Mouse (Mus musculus): ENCODE data around the gene Cd86.

Cd86 gene

GRCm38 (mm10) chr16:36665782-36666181 is at the start of gene Cd86:
Cd86 (minus strand) TSS chr16:36666081.
- 79% methylated on average over 13 of the region's 13 CpGs for WGBS

- 94% methylated on average over 12 of the region's 12 CpGs for WGBS
These were observed 45.9 kb upstream of the Cd86 start for GRCm38 (mm10) chr16:36711760-36712159.

DNA sequence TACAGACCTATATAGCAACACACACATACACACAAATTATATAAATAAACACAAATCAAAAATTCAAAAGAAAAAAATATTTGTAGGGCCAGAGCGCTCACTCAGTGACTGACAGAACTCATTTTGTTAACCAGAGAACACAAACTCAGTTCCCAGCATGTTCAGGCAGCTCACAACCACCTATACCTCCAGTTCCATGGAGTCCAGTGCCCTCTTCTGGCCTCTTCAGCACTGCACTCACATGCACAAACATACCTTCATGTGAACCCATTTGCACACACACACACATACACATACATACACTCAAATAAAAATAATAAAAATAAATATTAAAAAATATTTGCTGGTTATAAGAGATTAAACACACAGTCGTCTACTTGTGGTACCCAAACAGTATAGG is 44.9 kb upstream of the Cd86 start:
- WGBS, result 96% methylated on average over 2 of the region's 2 CpGs

DNA sequence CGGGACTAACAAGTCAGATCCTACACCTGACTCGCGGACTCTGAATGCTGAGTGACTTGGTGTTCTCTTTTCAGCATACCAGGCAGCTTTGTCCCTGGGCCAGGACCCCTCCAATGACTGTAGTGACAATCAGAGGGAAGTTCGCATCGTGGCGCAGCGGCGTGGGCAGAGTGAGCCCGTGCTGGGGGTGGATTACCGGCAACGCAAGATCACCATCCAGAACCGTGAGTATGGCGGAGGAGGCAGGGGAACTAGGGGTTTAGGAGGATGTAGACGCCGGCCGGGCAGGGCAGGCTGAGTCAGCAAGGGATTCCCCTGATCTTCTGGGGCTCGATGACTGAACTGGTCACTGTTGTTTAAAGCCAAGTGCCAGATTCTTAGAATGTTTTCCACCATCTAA is 43.5 kb upstream of the Cd86 start:
- 95% methylated on average over 17 of the region's 17 CpGs for WGBS

GRCm38 (mm10) chr16:36708751-36709150 is 42.9 kb upstream of the Cd86 start:
- WGBS, result 76% methylated on average over 7 of the region's 7 CpGs

DNA sequence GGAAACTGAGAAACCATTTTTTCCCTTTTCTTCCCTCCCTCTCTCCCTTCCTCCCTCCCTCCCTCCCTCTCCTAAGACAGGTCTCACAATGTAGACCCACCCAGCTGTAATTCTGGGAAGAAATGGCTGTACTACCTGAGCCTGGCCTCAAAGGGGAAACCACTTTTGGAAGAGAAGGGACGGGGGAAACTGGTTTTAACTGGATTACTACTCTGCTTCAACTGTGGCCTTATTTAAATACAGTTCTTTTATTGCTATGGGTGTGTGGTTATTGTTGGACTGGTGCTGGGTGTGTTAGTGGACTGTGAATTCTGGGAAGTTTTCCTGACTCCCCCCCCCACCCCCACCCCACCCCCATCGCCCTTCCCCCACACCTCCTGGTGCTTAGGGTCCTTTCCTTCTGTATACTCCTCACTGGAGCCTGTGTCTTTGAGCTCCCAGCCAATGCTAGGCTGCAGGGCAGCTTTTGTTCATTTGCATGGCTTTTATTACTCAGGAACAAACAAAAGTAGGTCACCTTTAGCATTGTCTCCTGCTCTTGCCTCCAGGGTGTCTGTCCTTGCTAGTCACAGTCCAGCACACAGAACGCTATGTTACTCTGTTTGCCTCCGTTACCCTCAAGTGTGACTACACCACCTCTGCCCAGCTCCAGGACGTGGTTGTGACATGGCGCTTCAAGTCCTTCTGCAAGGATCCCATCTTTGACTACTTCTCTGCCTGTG is 42.0 kb upstream of the Cd86 start:
- 82% methylated on average over 6 of the region's 6 CpGs for WGBS

DNA sequence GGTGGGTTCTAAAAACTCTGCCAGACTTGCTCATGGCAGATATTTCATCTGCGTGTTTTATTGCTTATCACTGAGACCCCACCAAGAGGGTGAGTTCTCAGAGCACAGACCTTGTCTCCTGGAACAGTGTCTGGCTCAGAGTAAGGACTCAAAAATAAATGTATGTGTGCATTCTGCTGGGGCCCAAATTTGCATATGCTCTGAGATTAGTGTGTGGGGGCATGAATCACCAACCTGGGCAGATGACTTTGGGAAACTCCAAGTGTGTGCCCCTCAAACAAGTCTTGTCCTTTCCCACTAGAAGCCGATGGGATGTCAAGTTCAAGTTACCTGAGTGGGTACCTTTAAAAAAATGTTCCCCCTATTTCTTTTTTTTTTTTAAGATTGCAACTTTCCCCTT is 34.6 kb upstream of the Cd86 start:
- WGBS, result 95% methylated on average over 2 of the region's 2 CpGs

DNA sequence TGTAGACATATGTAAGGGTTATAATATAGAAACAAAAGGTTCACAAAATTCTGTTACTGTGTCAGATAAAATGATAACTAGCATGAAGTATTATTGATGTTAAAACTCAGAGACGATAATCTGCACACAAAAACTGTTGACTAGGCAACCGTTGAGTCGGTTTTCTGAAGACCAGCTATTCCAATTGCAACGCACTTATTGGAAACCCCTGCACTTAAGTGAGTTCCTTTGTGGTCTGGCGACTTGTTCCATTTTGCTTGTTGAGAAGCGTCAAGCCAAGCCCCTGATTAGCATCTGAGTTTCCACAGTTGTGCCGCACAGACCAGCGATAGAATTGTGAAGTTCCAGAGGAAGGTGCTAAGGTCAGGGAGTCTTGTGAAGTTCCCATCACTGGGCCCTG is 31.4 kb upstream of the Cd86 start:
- WGBS, result 90% methylated on average over 8 of the region's 8 CpGs

DNA sequence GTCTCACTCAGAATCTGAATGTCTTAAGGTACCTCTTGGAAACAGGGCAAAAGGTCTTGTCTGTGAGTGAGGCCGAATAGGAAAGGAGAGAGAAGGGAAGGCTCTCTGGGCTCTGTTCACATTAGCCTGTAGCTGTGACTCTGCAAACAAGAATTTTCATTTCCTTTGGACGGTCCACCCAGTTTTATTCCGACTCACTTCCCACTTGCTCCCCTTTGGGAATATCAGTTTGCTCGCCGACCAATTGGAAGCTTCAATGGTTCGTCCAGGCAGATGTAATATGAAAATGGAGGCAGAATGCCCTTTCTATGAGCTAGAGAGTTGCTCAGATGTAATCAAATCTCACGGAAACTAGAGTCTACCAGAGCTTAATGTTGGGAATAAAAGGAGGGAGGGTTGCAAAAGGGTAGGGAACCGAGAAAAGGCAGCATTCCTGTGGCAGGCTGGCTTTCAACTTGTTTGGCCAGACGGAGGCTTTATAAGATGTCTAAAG is 29.0 kb upstream of the Cd86 start:
- 79% methylated on average over 9 of the region's 9 CpGs for WGBS

- WGBS, result 6% methylated on average over 40 of the region's 40 CpGs
These were observed 28.0 kb upstream of the Cd86 start, which contains the start of gene Ildr1 for GRCm38 (mm10) chr16:36693818-36694413. Ildr1 (plus strand) TSS chr16:36693978.

DNA sequence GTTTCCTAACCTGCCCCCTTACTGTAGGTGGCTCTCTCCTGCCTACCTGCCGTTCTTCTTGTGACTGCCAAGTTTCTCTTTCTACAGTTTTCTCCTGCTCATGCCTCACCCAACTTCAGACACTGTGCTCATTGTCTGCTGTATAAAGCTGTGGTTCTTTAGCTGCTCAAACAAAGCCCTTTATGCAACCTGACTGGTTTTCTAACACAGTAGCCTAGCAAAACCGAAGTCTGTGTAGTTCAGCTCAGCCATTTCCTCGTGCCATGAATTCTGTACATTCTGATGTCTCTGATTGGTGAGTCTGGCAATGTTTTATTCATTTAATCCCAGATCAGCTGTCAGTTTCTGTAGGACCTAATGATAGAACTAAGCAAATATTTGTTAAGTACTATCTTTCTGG is 25.6 kb upstream of the Cd86 start:
- 62% methylated on average over 3 of the region's 3 CpGs for WGBS

DNA sequence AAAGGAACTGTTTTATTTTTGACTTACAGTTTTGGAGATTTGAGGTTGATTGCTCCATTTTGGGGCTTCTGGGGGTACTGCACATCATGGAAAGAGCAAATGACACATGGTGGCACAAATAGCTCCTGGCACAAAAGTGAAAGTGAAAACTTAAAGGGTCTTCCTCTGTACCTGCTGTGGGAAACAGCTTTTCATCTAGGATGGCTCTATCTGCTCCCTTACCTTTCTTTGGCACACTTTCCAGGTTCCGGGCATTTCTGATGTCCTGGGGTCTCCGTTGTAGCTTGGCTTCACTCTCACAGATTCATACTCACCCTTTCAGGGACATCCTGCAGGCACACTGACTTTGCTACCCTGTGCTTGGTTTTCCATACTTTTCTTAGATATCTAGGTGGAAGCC is 22.2 kb upstream of the Cd86 start:
- WGBS, result 98% methylated on average over 2 of the region's 2 CpGs

DNA sequence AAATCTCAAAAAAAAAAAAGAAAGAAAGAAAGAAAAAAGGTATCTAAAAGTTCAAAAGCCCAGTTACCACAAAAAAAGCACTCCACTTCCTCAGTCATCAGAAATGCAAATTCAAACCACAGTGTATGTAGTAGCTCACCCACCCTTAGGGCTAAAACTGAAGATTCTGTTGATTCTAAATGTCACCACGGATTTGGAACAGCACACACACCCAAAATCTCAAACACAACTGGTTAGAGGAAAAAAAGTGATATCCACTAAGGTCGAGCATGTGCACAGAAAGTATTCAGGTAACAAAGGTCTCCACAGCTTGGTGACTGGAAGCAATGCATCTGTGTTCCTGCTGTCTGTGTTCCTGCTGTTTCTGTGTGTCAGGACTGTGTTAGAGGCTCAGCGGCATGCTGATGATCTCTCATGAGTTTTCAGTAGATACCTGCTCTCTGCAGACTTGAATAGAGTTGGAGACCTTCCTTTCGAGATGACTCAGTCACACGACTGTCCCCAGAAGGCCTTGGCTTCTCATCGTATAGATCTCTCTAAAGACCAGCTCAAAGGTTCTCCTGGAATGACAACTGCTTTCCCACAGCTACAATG is 18.5 kb upstream of the Cd86 start:
- WGBS, result 64% methylated on average over 6 of the region's 6 CpGs

GRCm38 (mm10) chr16:36681829-36682228 is 15.9 kb upstream of the Cd86 start:
- 91% methylated on average over 3 of the region's 3 CpGs for WGBS

DNA sequence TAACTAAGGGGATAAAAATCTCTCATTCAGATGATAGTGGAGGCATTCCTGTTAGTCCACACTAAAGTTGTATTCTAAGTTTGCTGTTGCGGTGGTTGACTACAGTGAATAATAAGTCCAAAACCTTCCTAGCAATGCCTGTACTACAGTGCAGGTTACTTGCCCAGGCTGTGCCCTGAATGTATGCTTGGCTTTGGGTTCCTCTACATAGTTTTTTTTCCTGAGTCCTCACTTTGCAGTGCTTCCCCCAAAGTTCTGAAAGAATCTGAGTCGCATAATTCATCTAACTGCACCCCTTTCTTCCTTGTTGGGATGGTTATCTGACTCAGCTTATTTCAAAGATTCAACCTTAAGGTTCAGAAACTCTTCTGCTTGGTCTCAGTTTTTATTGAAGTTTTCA is 10.0 kb upstream of the Cd86 start:
- 95% methylated on average over 2 of the region's 2 CpGs for WGBS

GRCm38 (mm10) chr16:36675304-36675703 is 9.4 kb upstream of the Cd86 start:
- WGBS, result 45% methylated on average over 2 of the region's 2 CpGs

- WGBS, result 80% methylated on average over 7 of the region's 7 CpGs
These were observed 8.8 kb upstream of the Cd86 start for GRCm38 (mm10) chr16:36674457-36675204.

- WGBS, result 87% methylated on average over 4 of the region's 4 CpGs
These were observed 7.3 kb upstream of the Cd86 start for GRCm38 (mm10) chr16:36673196-36673595.

GRCm38 (mm10) chr16:36670590-36670989 is 4.7 kb upstream of the Cd86 start:
- 89% methylated on average over 3 of the region's 3 CpGs for WGBS

DNA sequence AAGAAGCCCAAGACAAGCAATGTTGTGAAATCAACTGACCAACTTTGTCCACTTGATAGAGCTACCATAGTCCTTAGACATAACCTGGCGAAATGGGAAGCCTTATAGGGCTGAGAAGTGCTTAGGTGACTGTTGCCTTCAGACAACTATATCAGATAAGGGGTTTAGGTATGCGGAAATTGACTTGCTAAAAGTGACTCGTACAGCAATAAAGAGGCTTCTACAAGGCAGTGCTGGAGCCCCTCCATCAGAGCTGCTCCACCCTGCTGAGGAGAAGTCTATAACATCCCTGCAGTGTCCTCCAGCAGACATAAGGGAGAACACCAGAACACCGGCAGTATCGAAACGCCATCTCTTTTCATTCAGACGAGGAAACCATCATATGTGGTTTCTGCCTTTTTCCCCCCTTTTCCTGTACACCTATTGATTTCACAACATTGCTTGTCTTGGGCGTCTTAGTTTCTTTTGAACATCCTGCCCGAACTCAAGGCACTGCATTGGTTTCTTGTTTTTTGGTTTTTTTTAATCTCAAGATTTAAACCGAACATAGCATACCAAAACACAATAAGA is 652 bp upstream of the Cd86 start:
- 90% methylated on average over 10 of the region's 10 CpGs for WGBS

GRCm38 (mm10) chr16:36663484-36663883 is 2.4 kb downstream of the Cd86 start:
- 80% methylated on average over 5 of the region's 5 CpGs for WGBS

GRCm38 (mm10) chr16:36661330-36661729 is 4.6 kb downstream of the Cd86 start:
- 91% methylated on average over 10 of the region's 10 CpGs for WGBS
